13 mouse cellular contexts compared by ENCODE assay signal in genomic region chr17:25913877-25914275, GRCm38 (mm10). TPM values are rescaled to one million over a fixed set of nuclear protein-coding genes. Genes with fewer than 3 reads are reported as not detected.
DNase-seq lines count a peak whose midpoint lies in the region; ATAC-seq and TF ChIP-seq lines count a peak whose summit lies in the region.
"Had no signal": no experiment of that assay in that cellular context is flagged by ENCODE, and none has a peak within 500 bp of the region (broad histone marks: within the 10 kb centered on the region; RNA-seq: fewer than 3 reads in every experiment).

No protein-coding gene starts in this region.

- DNase-seq in cerebellum, adult 2 months: no peak
- DNase-seq in cerebellum, adult 11 months: no peak
- peak; percentile 45 for DNase-seq in MEL-GATA-1-ER (ENCODE audit: extremely low read depth, low read depth)
- DNase-seq in heart, postnatal 0 days (ENCODE audit: low spot score): no peak
- DNase-seq in lung, postnatal 36 days: peak; percentile 54
- no peak for DNase-seq in spleen, postnatal 10 days (ENCODE audit: low spot score in 2 of 2)
- DNase-seq in spleen, postnatal 14 days (ENCODE audit: low spot score in 2 of 2): no peak
- DNase-seq in midbrain, postnatal 0 days (ENCODE audit: low spot score): no peak
- DNase-seq: B cell, adult 2 months; gastrocnemius, postnatal 36 days had no signal

- no peak for ATAC-seq in heart, postnatal 0 days (ENCODE audit: insufficient read depth, low read depth)
- ATAC-seq in midbrain, postnatal 0 days (ENCODE audit: low FRiP score): no peak

- peak overlapping the region; percentile 62 for H3K27ac ChIP-seq in cerebellum, adult 2 months (ENCODE audit: insufficient read depth, low read length)
- H3K27ac ChIP-seq in heart, postnatal 0 days (ENCODE audit: low read depth): peak overlapping the region; percentile 71
- no peak overlapping the region for H3K27ac ChIP-seq in midbrain, postnatal 0 days (ENCODE audit: low read depth, low read length)
- H3K27ac ChIP-seq: forebrain, embryonic 10.5 days; neural tube, embryonic 12.5 days had no signal

- TF ChIP-seq EP300 in heart, postnatal 0 days (IDR thresholded peaks at IDR 0.05; ENCODE audit: low read depth): no peak

- WGBS in cerebellum, adult 2 months: 5% methylated on average over 1 of the region's 1 CpGs
- WGBS in heart, postnatal 0 days: 21% methylated on average over 1 of the region's 1 CpGs
- WGBS in midbrain, postnatal 0 days: 88% methylated on average over 1 of the region's 1 CpGs

- H3K36me3 ChIP-seq in heart, postnatal 0 days (replicated peaks; ENCODE audit: control insufficient read depth, insufficient read depth, low read length): no peaks in the 10 kb centered on the region
- H3K36me3 ChIP-seq in midbrain, postnatal 0 days (ENCODE audit: insufficient read depth, low read length): peaks cover 8% of the 10 kb centered on the region

- H3K4me1 ChIP-seq in cerebellum, adult 2 months (ENCODE audit: control insufficient read depth, insufficient read depth, low read length): peaks cover 42% of the 10 kb centered on the region
- peaks cover 21% of the 10 kb centered on the region for H3K4me1 ChIP-seq in heart, postnatal 0 days (ENCODE audit: control insufficient read depth, insufficient read depth)
- peaks cover 10% of the 10 kb centered on the region for H3K4me1 ChIP-seq in midbrain, postnatal 0 days (ENCODE audit: insufficient read depth, low read length)

- H3K4me3 ChIP-seq in cerebellum, adult 2 months (replicated peaks; ENCODE audit: insufficient read depth, low read depth, low read length): no peak overlapping the region
- H3K4me3 ChIP-seq in heart, postnatal 0 days (ENCODE audit: low read depth, low read length): peak overlapping the region; percentile 7; the same call in 1 of the 2 replicates
- H3K4me3 ChIP-seq in midbrain, postnatal 0 days (ENCODE audit: low read depth, low read length): no peak overlapping the region
- H3K4me3 ChIP-seq: forebrain, embryonic 10.5 days; neural tube, embryonic 12.5 days had no signal

- H3K4me2 ChIP-seq in heart, postnatal 0 days (ENCODE audit: low read depth, low read length): peak overlapping the region; percentile 41
- no peak overlapping the region for H3K4me2 ChIP-seq in midbrain, postnatal 0 days (ENCODE audit: low read depth, low read length, poor library complexity, severe bottlenecking)
- H3K4me2 ChIP-seq: neural tube, embryonic 12.5 days had no signal

- no peaks in the 10 kb centered on the region for H3K27me3 ChIP-seq in cerebellum, adult 2 months (ENCODE audit: control insufficient read depth, insufficient read depth, low read length)
- no peaks in the 10 kb centered on the region for H3K27me3 ChIP-seq in heart, postnatal 0 days (ENCODE audit: control insufficient read depth, insufficient read depth, low read length)
- H3K27me3 ChIP-seq in midbrain, postnatal 0 days (ENCODE audit: insufficient read depth, low read length): no peaks in the 10 kb centered on the region
- H3K27me3 ChIP-seq: neural tube, embryonic 12.5 days had no signal

- H3K9ac ChIP-seq in heart, postnatal 0 days (replicated peaks; ENCODE audit: low read depth, low read length): no peak overlapping the region; the same call in 1 of the 2 replicates
- H3K9ac ChIP-seq in midbrain, postnatal 0 days (replicated peaks; ENCODE audit: low read length, poor library complexity, severe bottlenecking): no peak overlapping the region
- H3K9ac ChIP-seq: neural tube, embryonic 12.5 days had no signal

- TF ChIP-seq CTCF in cerebellum, adult 2 months (IDR thresholded peaks at IDR 0.05; ENCODE audit: borderline replicate concordance, insufficient read depth, low read depth, low read length): no peak
- TF ChIP-seq CTCF in heart, postnatal 0 days (IDR thresholded peaks at IDR 0.05; ENCODE audit: low read depth): no peak
- no peak for TF ChIP-seq CTCF in midbrain, postnatal 0 days (IDR thresholded peaks at IDR 0.05)

- no peak for TF ChIP-seq POLR2A in cerebellum, adult 2 months (IDR thresholded peaks at IDR 0.05; ENCODE audit: borderline replicate concordance, insufficient read depth, low read length)

- no peaks in the 10 kb centered on the region for H3K9me3 ChIP-seq in heart, postnatal 0 days (replicated peaks; ENCODE audit: control insufficient read depth, low read length)
- H3K9me3 ChIP-seq in midbrain, postnatal 0 days (ENCODE audit: low read length): no peaks in the 10 kb centered on the region
- H3K9me3 ChIP-seq: forebrain, embryonic 10.5 days; neural tube, embryonic 12.5 days had no signal

RNA-seq across cellular contexts. Expression of gene Rab40c, which starts 5.7 kb away (rescaled TPM):
- 70.0 and 74.6 TPM in 2 replicates for polyA plus RNA-seq in cerebellum, adult 2 months (2012; rRNA removed)
- total RNA-seq in heart, postnatal 0 days (2014; rRNA removed; ENCODE audit: low replicate concordance): 11.4 and 22.5 TPM in 2 replicates
- polyA plus RNA-seq in heart, postnatal 0 days (2015; fragmentation: Nextera tagmentation; extraction: Ambion mirVana): 10.3 and 10.4 TPM in 2 replicates
- total RNA-seq in midbrain, postnatal 0 days (2014; rRNA removed): 42.1 and 43.0 TPM in 2 replicates
- polyA plus RNA-seq in midbrain, postnatal 0 days (2015; fragmentation: Nextera tagmentation; extraction: Ambion mirVana): 36.2 and 38.9 TPM in 2 replicates

RNA-seq across cellular contexts. Expression of gene Pigq, which starts 30.9 kb away (rescaled TPM):
- 170 and 191 TPM in 2 replicates for polyA plus RNA-seq in cerebellum, adult 2 months (2012; rRNA removed)
- 67.9 and 88.0 TPM in 2 replicates for total RNA-seq in heart, postnatal 0 days (2014; rRNA removed; ENCODE audit: low replicate concordance)
- 46.4 and 47.2 TPM in 2 replicates for polyA plus RNA-seq in heart, postnatal 0 days (2015; fragmentation: Nextera tagmentation; extraction: Ambion mirVana)
- total RNA-seq in midbrain, postnatal 0 days (2014; rRNA removed): 73.6 and 111 TPM in 2 replicates
- polyA plus RNA-seq in midbrain, postnatal 0 days (2015; fragmentation: Nextera tagmentation; extraction: Ambion mirVana): 75.4 and 79.7 TPM in 2 replicates

RNA-seq across cellular contexts. Expression of gene Nhlrc4, which starts 30.9 kb away (rescaled TPM):
- 1.9 and 2.5 TPM in 2 replicates for polyA plus RNA-seq in cerebellum, adult 2 months (2012; rRNA removed)
- total RNA-seq in heart, postnatal 0 days (2014; rRNA removed; ENCODE audit: low replicate concordance): not detected in 2 replicates
- 0.19 TPM in 1 of 2 replicates, not detected in the other for polyA plus RNA-seq in heart, postnatal 0 days (2015; fragmentation: Nextera tagmentation; extraction: Ambion mirVana)
- total RNA-seq in midbrain, postnatal 0 days (2014; rRNA removed): 0.47 and 0.60 TPM in 2 replicates
- 0.35 and 0.91 TPM in 2 replicates for polyA plus RNA-seq in midbrain, postnatal 0 days (2015; fragmentation: Nextera tagmentation; extraction: Ambion mirVana)
- total RNA-seq: gastrocnemius, postnatal 36 days had no signal
- polyA plus RNA-seq: large intestine, adult 2 months had no signal

RNA-seq across cellular contexts. Expression of gene Wfikkn1, which starts 33.2 kb away (rescaled TPM):
- polyA plus RNA-seq in cerebellum, adult 2 months (2012; rRNA removed): 0.95 and 1.1 TPM in 2 replicates
- not detected in 2 replicates for total RNA-seq in heart, postnatal 0 days (2014; rRNA removed; ENCODE audit: low replicate concordance)
- polyA plus RNA-seq in heart, postnatal 0 days (2015; fragmentation: Nextera tagmentation; extraction: Ambion mirVana): 0.07 and 0.11 TPM in 2 replicates
- 0.77 and 1.7 TPM in 2 replicates for total RNA-seq in midbrain, postnatal 0 days (2014; rRNA removed)
- polyA plus RNA-seq in midbrain, postnatal 0 days (2015; fragmentation: Nextera tagmentation; extraction: Ambion mirVana): 0.42 and 0.56 TPM in 2 replicates

RNA-seq across cellular contexts. Expression of gene A930017K11Rik, which starts 38.5 kb away (rescaled TPM):
- 13.4 and 14.0 TPM in 2 replicates for polyA plus RNA-seq in cerebellum, adult 2 months (2012; rRNA removed)
- not detected in 2 replicates for total RNA-seq in heart, postnatal 0 days (2014; rRNA removed; ENCODE audit: low replicate concordance)
- polyA plus RNA-seq in heart, postnatal 0 days (2015; fragmentation: Nextera tagmentation; extraction: Ambion mirVana): not detected in 2 replicates
- total RNA-seq in midbrain, postnatal 0 days (2014; rRNA removed): 2.9 and 4.1 TPM in 2 replicates
- 3.2 and 3.7 TPM in 2 replicates for polyA plus RNA-seq in midbrain, postnatal 0 days (2015; fragmentation: Nextera tagmentation; extraction: Ambion mirVana)
- total RNA-seq: gastrocnemius, postnatal 36 days had no signal
- polyA plus RNA-seq: large intestine, adult 2 months had no signal

Comparison
In these comparisons a context has a peak if more than half of its experiments do, and no peak if none do; other contexts are left out.
1. DNase-seq: peak in MEL-GATA-1-ER (single experiment) and lung, postnatal 36 days (single experiment); none in cerebellum, adult 2 months (0 of 2), cerebellum, adult 11 months (single experiment), heart, postnatal 0 days (single experiment), spleen, postnatal 10 days (0 of 2), spleen, postnatal 14 days (0 of 2) and midbrain, postnatal 0 days (single experiment).